Mouse (Mus musculus): ENCODE data around the gene Col1a2.

- TF ChIP-seq GATA1 (IDR thresholded peaks at IDR 0.05; ENCODE audit: borderline replicate concordance, low read length) (no peak), FLI1 (IDR thresholded peaks at IDR 0.05; ENCODE audit: low read length) (no peak)
These were observed 84.1 kb downstream of the Col1a2 start for GRCm38 (mm10) chr6:4588722-4589121.

Data from megakaryocyte, embryonic 14.5 days (primary cell).